Mouse (Mus musculus): ENCODE results near the gene Krtap28-10.
"Not testable (repeated sequence)": the region's sequence is repeated elsewhere in the genome, so short reads cannot be mapped to it uniquely, and the experiment has no call there.

The Krtap28-10 gene

DNA sequence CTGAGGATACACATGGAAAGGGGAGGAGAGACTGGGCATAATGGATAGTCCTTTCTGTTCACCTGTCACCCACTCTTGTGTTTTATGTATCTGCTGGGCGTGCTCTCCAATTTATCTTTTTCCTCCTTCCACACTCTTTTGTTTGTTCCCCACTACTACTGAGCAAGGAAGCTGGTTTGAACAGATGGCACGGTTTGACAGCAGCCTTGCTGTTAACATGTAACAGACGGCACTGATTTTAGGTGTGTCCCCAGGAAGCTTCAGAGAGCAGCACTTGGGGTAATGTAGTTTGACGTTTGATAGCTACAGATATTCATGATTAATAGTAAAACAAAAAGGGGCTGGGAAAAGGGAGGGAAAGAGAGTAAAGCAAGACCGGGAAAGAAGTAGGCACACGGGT is 34.8 kb downstream of the Krtap28-10 start:
- DNase-seq: no peak

DNA sequence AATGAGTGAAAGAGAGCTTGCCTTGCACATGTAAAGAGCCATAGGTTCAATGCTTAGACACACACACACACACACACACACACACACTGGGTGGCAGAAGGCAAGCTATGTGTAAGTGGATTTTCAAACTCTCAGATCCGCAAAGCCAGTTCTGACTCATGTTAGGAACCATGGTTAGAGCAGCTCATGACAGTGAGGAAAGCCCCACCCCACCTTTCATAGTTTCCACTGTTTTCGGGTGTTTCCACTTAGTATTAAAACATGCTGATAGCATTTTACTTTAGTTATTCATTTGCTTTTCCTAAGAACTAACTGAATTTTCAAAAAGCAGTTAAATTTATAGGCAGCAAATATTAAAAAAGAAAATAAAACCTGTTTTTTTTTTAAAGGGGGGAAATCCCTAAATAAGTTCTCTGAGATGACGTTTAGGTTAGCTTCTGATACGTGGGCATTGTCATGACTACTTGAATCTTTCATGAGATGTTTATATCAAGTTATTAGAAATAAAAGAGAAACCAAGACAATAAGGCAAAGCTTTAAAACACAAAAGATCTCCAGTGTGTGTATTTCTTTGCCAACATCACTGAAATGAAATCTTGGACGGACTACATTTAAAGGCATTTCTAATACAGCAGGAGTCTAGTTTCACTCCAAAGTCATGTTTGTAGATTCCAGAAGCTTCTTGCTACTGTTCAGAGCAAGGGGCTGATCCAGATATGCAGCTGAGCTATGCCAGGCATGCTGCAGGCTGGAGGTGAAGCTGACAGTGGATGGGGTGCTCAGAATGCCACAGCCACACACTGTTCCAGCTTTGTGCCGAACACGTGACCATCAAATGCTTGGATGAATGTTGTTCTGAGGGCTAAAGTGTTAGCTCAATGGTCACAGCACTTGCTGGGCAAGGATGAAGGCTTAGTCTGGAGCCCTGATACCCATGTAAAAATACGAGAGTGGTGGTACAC is 35.8 kb downstream of the Krtap28-10 start:
- no peak for DNase-seq

DNA sequence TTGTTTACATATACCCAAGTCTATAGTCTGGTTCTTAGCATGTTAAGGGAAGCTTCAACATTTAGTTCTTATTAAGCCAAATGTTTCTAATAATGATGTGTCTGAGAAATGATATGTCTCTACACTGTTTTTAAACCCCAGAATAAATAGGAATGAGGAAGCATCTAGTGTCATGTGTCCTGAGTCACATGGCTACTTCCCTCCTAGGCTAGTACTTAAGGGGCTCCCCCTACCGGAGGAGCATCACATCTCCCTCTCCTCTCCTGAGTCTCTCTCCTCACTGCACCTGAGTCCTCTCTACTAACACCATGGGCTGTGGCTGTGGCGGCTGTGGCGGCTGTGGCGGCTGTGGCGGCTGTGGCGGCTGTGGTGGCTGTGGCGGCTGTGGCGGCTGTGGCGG is 42.0 kb downstream of the Krtap28-10 start, which contains the start of gene Gm47959:
Gene Gm47959, plus strand, starts transcription at position 243 of the 400 bp plus-strand sequence.
- not testable (repeated sequence) for DNase-seq

DNA sequence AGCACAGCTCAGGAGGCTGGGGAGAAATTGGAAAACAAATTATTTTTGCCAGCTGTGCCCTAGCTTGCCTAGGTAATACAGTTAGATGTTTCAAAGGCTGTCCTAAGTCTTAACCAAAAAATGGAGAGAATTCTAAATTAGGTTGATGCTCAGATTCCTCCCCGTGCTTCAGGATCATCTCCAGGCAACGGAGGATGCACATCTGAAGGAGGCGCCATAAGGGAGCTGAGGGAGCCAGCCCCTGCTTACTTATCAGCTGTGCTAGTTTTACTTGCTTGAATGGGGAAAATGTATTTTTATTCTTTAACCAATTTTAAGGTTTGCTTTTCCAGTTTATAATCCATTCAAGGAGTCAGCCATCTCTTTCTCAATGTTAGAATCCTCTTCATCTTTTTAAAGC is 48.3 kb downstream of the Krtap28-10 start:
- DNase-seq: no peak

DNA sequence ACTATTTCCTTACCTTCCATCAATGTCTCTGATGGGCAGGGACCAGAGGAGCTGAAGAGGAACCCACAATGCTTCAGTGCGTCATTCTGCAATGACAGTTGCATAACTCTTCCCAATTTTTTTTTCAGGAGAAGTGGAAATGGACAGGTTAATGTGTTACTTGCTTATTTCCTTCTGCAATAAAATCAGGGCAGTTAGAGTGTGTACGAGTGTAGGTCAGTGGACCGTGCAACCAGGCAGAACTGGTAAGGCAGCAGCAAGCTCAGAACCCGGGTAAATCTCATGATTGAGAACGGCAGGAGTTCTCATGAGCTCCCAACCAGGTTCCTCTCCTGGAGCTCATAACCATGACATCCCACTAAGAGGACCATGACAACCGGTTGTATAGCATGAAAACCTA is 50.2 kb downstream of the Krtap28-10 start:
- no peak for DNase-seq

DNA sequence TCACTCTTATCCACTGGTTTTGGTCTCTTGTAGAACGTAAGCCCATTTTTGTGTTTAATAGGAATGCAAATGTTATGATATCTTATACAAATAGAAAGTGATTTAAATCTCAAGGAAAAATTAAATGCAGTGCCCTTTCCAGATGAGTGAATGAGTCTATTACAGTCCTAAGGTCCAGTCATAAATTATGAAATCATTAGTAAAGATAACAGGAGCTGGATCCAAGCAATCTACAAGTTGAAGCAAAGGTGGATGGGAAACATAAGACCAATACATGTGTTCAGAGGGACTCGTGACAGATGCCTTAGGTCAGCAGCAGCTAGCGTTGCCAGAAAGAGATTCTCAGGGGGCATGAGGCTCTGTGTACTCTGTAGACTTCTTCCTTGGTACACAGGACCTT is 50.7 kb downstream of the Krtap28-10 start:
- DNase-seq: no peak
